Mouse (Mus musculus): Measurements from ENCODE around the gene Cbll1. TPM values are rescaled to one million over a fixed set of nuclear protein-coding genes. Genes with fewer than 3 reads are reported as not detected.
"Not testable (repeated sequence)": the region's sequence is repeated elsewhere in the genome, so short reads cannot be mapped to it uniquely, and the experiment has no call there.

The Cbll1 gene
- polyA plus RNA-seq, 1 experiment = 1.2 TPM

DNA sequence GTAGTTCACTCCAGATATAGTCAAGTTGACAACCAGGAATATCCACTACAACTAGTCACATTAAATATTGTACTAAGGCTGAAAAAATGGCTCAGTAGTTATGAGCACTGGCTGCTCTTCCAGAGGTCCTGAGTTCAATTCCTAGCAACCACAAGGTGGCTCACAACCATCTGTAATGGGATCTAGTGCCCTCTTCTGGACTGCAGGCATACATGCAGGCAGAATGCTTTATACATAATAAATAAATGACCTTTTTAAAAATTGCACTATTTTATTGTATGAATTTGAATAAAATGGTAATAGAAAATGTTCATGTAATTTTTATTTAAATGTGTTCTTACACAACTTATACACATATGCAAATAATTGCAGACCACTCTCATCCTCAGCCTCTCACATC lies 3.8 kb upstream of the Cbll1 start:
- H3K9me3 ChIP-seq = 0 out of 2 replicates have a peak, but pooled peaks cover 2% of the 10 kb centered on the region
- H3K36me3 ChIP-seq (replicated peaks; ENCODE audit: low read length) = no peaks in the 10 kb centered on the region
- H3K4me3 ChIP-seq (replicated peaks) = no peak overlapping the region
- TF ChIP-seq GATA1 (IDR thresholded peaks at IDR 0.05; ENCODE audit: borderline replicate concordance, low read length) = no peak
- no peak for TF ChIP-seq FLI1 (IDR thresholded peaks at IDR 0.05; ENCODE audit: low read length)
- no peaks in the 10 kb centered on the region for H3K27me3 ChIP-seq (replicated peaks)
- H3K4me1 ChIP-seq = peaks cover 26% of the 10 kb centered on the region

DNA sequence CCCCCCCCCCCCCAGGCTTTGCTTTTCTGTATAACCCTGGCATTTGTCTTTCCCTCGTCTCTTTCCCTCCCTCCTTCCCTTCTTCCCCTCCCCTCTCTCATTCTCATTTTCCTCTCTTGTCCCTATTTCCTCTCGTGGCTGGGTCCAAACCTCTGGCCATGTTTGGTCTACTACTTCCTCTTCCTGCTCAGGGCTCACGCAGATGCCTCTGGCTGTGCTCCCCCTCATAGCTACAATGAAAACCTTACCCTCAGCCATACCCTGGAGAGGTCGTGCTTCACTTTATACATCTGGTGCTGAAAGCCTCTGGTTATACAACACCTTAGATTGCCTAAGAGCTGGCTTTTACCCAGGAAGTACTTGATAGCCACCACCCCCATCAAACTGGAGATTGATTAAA lies 1.9 kb upstream of the Cbll1 start:
- TF ChIP-seq GATA1 (IDR thresholded peaks at IDR 0.05; ENCODE audit: borderline replicate concordance, low read length) = no peak
- TF ChIP-seq FLI1 (IDR thresholded peaks at IDR 0.05; ENCODE audit: low read length) = no peak
- Histone ChIP-seq H3K36me3 (replicated peaks; ENCODE audit: low read length) (peaks cover 3% of the 10 kb centered on the region), H3K4me1 (peaks cover 36% of the 10 kb centered on the region), H3K27me3 (replicated peaks) (no peaks in the 10 kb centered on the region), H3K4me3 (replicated peaks) (peak overlapping the region; percentile 3), H3K9me3 (0 out of 2 replicates have a peak, but pooled peaks cover 2% of the 10 kb centered on the region)

DNA sequence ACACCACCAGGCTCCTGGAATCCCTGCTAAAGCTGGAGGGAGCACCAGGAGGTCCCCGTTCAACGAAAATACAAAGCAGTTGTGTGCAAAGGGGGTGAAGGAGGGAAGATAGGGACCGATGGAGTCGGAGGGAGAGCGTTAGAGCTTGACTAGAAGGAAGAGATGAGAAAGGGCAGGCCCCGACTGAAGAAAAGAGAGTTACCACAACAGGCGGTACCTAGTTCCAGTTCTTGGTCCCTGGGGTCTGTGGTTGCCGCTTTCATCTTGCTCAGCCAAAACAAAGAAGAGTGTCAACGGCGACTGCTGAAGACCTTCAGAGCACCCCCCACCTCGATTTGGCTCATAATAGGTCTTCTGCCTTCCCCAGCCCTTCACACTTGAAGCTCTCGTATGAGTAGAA lies 780 bp upstream of the Cbll1 start:
- TF ChIP-seq GATA1 (IDR thresholded peaks at IDR 0.05; ENCODE audit: borderline replicate concordance, low read length) (no peak), FLI1 (IDR thresholded peaks at IDR 0.05; ENCODE audit: low read length) (no peak)
- Histone ChIP-seq H3K36me3 (replicated peaks; ENCODE audit: low read length) (peaks cover 3% of the 10 kb centered on the region), H3K27me3 (replicated peaks) (no peaks in the 10 kb centered on the region), H3K4me1 (peaks cover 36% of the 10 kb centered on the region), H3K9me3 (0 out of 2 replicates have a peak, but pooled peaks cover 2% of the 10 kb centered on the region), H3K4me3 (replicated peaks) (peak overlapping the region; percentile 98)

DNA sequence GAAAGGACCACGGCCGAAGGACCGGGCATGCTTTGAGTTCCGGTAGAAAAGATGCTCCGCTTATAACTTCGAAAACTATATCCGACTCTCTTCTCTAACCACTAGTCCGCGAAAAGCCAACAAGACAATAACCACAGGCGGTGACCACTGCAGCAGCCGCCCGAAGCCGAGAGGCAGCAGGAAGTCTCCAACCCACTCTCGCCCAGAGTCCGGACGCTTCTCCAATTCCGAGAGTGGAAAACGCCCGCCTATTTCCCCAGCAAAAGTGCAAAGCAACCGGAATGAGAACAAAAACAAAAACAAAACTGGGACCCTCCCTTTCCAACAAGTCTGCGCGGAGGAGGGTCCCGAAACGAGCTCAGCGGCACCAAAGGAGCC lies 491 bp downstream of the Cbll1 start:
- H3K4me3 ChIP-seq (replicated peaks) = peak overlapping the region; percentile 98
- no peak for TF ChIP-seq GATA1 (IDR thresholded peaks at IDR 0.05; ENCODE audit: borderline replicate concordance, low read length)
- TF ChIP-seq FLI1 (IDR thresholded peaks at IDR 0.05; ENCODE audit: low read length) = no peak

DNA sequence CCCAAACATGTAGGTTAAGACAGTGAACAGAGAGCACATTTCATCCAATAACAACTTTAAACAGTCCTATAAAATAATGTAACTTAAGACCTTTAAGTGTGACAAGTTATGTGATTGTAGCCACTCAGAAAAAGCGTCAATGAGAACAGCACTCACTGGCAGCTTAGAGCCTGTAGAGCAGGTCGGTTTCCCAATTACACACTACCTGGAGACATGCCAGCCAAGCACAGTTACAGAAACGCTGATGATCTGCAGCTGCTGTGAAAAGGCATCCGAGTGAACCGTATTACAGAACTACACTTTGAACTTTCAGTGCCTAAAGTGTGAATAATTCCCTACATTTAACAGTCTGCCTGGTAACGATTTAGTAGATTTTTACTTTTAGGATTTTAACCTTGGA lies 13.0 kb downstream of the Cbll1 start:
- Histone ChIP-seq H3K4me1 (no peaks in the 10 kb centered on the region), H3K36me3 (replicated peaks; ENCODE audit: low read length) (peaks cover 61% of the 10 kb centered on the region), H3K9me3 (no peaks in the 10 kb centered on the region), H3K27me3 (replicated peaks) (no peaks in the 10 kb centered on the region), H3K4me3 (replicated peaks) (no peak overlapping the region)
- TF ChIP-seq FLI1 (IDR thresholded peaks at IDR 0.05; ENCODE audit: low read length) (no peak), GATA1 (IDR thresholded peaks at IDR 0.05; ENCODE audit: borderline replicate concordance, low read length) (no peak)

More for the DNA sequence above, 491 bp downstream of the Cbll1 start:
- H3K9me3 ChIP-seq = 0 out of 2 replicates have a peak, but pooled peaks cover 2% of the 10 kb centered on the region
- peaks cover 33% of the 10 kb centered on the region for H3K4me1 ChIP-seq
- peaks cover 10% of the 10 kb centered on the region for H3K36me3 ChIP-seq (replicated peaks; ENCODE audit: low read length)
- no peaks in the 10 kb centered on the region for H3K27me3 ChIP-seq (replicated peaks)

DNA sequence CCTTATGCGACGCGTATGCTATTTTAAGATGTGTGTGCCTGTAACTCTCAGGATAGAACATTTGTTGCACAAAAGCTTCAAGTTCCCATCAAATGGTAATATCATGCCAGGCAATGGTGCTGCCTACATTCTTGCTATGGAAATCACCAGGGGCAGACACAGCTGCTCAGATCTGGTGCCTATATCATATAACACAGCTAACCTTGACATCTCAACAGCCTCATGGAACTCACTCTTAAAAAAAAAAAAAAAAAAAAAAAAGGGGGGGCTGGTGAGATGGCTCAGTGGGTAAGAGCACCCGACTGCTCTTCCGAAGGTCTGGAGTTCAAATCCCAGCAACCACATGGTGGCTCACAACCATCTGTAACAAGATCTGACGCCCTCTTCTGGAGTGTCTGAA lies 21.2 kb downstream of the Cbll1 start:
- H3K36me3 ChIP-seq (replicated peaks; ENCODE audit: low read length); H3K4me3 ChIP-seq (replicated peaks); H3K9me3 ChIP-seq; H3K4me1 ChIP-seq; H3K27me3 ChIP-seq (replicated peaks): not testable (repeated sequence)

DNA sequence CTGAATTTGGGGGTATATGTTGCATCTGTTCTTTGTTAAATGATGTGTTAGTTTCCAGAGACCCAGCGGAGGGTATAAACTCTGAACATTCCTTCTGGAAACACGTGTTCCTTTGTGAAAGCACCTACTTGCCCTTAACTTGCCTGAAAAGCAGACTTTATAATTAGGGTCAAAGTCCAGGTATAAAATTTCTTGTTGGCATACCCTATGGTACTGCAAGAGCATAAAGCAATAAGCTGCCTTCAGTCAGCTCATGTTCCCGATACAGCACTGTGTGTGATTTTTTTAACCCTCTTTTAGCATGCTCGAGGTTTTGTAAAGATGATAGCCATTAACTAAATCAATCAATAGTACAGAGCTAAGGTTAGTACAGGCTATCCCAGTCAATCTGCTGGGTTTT lies 36.8 kb downstream of the Cbll1 start:
- TF ChIP-seq FLI1 (IDR thresholded peaks at IDR 0.05; ENCODE audit: low read length) (no peak), GATA1 (IDR thresholded peaks at IDR 0.05; ENCODE audit: borderline replicate concordance, low read length) (no peak)

DNA sequence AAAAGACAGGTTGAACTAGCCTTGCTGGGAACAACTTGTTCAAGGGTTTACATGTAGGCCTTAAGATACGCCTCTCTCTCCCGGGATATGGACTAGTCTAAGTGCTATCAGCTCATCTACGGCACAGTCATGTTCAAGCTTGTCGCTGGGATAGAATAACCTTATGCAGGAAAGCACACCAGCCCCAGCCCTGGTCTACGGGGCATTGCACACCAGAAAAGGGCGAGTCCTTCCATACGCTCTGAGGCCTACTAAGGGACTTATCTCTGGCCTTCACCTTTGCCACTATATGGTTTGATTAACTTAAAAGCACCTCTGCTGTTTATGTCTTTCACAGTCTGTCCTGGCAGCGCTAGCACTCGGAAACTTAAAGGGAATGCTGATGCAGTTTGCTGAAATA lies 38.0 kb downstream of the Cbll1 start:
- Histone ChIP-seq H3K4me1 (no peaks in the 10 kb centered on the region), H3K27me3 (replicated peaks) (no peaks in the 10 kb centered on the region), H3K36me3 (replicated peaks; ENCODE audit: low read length) (no peaks in the 10 kb centered on the region), H3K9me3 (peaks cover 4% of the 10 kb centered on the region), H3K4me3 (replicated peaks) (no peak overlapping the region)
- TF ChIP-seq FLI1 (IDR thresholded peaks at IDR 0.05; ENCODE audit: low read length) = no peak
- no peak for TF ChIP-seq GATA1 (IDR thresholded peaks at IDR 0.05; ENCODE audit: borderline replicate concordance, low read length)

More for the DNA sequence above, 36.8 kb downstream of the Cbll1 start:
- H3K27me3 ChIP-seq (replicated peaks) = no peaks in the 10 kb centered on the region
- H3K36me3 ChIP-seq (replicated peaks; ENCODE audit: low read length) = no peaks in the 10 kb centered on the region
- no peaks in the 10 kb centered on the region for H3K4me1 ChIP-seq
- H3K4me3 ChIP-seq (replicated peaks) = no peak overlapping the region
- H3K9me3 ChIP-seq = peaks cover 4% of the 10 kb centered on the region

DNA sequence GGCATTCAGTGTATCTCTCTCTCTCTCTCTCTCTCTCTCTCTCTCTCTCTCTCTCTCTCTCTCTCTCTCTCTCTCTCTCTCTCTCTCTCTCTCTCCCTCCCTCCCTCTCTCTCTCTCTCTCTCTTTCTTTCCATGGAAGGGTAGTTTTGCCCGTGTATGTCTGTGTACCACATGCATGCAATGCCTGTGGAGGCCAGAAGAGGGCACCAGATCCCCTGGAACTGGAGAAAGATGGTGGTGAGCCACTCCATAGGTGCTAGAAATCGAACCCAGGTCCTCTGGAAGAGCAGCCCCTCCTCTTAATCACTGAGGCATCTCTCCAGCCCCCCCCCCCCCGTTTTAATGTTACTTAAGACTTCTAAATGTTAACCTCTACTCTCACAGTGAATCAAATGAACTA lies 39.1 kb downstream of the Cbll1 start:
- not testable (repeated sequence) for H3K36me3 ChIP-seq (replicated peaks; ENCODE audit: low read length); H3K4me3 ChIP-seq (replicated peaks); H3K27me3 ChIP-seq (replicated peaks); H3K4me1 ChIP-seq; H3K9me3 ChIP-seq

DNA sequence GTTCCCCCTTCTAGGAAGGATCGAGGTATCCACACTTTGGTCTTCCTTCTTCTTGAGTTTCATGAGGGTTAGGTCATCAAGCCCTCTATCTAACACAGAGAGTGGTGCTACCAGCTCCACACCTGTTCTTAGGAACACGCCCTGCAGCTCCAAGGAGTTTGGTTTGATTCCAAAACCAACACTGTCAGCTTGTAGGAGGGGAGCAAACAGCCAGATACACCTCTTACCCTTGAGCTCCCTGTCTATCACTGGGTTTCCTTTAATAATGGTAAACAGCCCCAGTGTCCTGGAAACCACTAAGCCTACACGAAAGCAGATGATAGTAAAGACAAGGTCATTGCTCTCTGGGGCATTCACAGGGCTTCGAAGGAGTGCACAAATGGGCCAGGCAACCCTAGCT lies 40.9 kb downstream of the Cbll1 start:
- no peaks in the 10 kb centered on the region for H3K27me3 ChIP-seq (replicated peaks)
- H3K4me1 ChIP-seq = no peaks in the 10 kb centered on the region
- TF ChIP-seq GATA1 (IDR thresholded peaks at IDR 0.05; ENCODE audit: borderline replicate concordance, low read length) (no peak), FLI1 (IDR thresholded peaks at IDR 0.05; ENCODE audit: low read length) (no peak)
- peaks cover 4% of the 10 kb centered on the region for H3K9me3 ChIP-seq
- H3K36me3 ChIP-seq (replicated peaks; ENCODE audit: low read length) = no peaks in the 10 kb centered on the region
- no peak overlapping the region for H3K4me3 ChIP-seq (replicated peaks)

DNA sequence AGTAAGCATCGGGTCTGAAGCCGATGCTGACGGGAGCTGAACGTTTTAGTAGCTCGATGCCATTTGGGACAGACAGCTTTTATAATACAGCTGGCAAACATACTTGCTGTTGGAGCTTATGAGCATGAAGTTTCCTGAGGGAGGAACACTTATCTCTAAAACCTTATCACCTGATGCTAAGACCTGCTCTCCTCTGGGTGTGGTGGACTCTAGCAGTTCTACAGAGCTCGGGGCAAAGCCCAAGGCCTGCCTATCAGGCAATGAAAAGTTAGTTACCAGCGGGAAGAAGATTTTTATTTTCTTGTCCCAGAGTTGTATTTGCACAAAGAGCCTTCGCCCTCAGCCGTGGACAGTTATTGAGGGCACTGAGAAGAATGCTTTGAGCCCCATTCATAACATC lies 43.1 kb downstream of the Cbll1 start:
- Histone ChIP-seq H3K4me1 (no peaks in the 10 kb centered on the region), H3K27me3 (replicated peaks) (no peaks in the 10 kb centered on the region), H3K9me3 (peaks cover 4% of the 10 kb centered on the region), H3K4me3 (replicated peaks) (no peak overlapping the region), H3K36me3 (replicated peaks; ENCODE audit: low read length) (no peaks in the 10 kb centered on the region)
- TF ChIP-seq FLI1 (IDR thresholded peaks at IDR 0.05; ENCODE audit: low read length) (no peak), GATA1 (IDR thresholded peaks at IDR 0.05; ENCODE audit: borderline replicate concordance, low read length) (no peak)
